Mouse (Mus musculus) hematopoietic stem cell, adult 5-6 weeks (primary cell): ENCODE measurements around the gene Acp7. TPM values are rescaled to one million over a fixed set of nuclear protein-coding genes. Genes with fewer than 3 reads are reported as not detected.

ENCODE experiments used
- ATAC-seq, 2 experiments: fragments of 125-278 bp in 1 of 2; replicated peaks in 1 of 2; 2 replicates each; pipeline ENCODE4 v1.8.0; 2016 to 2017; ENCODE audit warnings: inconsistent platforms in 2 of 2, mild to moderate bottlenecking in 2 of 2, moderate number of reproducible peaks in 2 of 2, low read depth in 1 of 2, moderate TSS enrichment in 1 of 2; ENCODE audit not compliant: low FRiP score in 2 of 2, poor library complexity in 2 of 2, severe bottlenecking in 2 of 2, insufficient read depth in 1 of 2, low TSS enrichment in 1 of 2
- total RNA-seq: library from RNA; stranded (forward); fragments of 172-1452, 232-1000 nt; gene quantifications from 2 replicates; pipeline ENCODE4 v1.2.3, GENCODE M21; 2017

The Acp7 gene
- total RNA-seq, 1 experiment from 2014 or later, result not detected

- no peak for ATAC-seq
Measured at GRCm38 (mm10) chr7:28584468-28584867, 46.7 kb downstream of the Acp7 start.

GRCm38 (mm10) chr7:28583570-28584344 lies 47.4 kb downstream of the Acp7 start:
- ATAC-seq, result no peak

GRCm38 (mm10) chr7:28582841-28583240 lies 48.3 kb downstream of the Acp7 start:
- ATAC-seq, result no peak

- no peak for ATAC-seq
Measured at GRCm38 (mm10) chr7:28581721-28582120, 49.4 kb downstream of the Acp7 start.

- no peak for ATAC-seq
Measured at GRCm38 (mm10) chr7:28579826-28580225, 51.3 kb downstream of the Acp7 start.

GRCm38 (mm10) chr7:28578543-28579053 lies 52.5 kb downstream of the Acp7 start:
- ATAC-seq, result no peak

- no peak for ATAC-seq
Measured at GRCm38 (mm10) chr7:28577826-28578542, 53.1 kb downstream of the Acp7 start.

GRCm38 (mm10) chr7:28576271-28576914 lies 54.7 kb downstream of the Acp7 start:
- ATAC-seq, result no peak; a peak in 1 of 4 replicates

- no peak for ATAC-seq
Measured at GRCm38 (mm10) chr7:28575597-28575996, 55.5 kb downstream of the Acp7 start.

- no peak for ATAC-seq
Measured at GRCm38 (mm10) chr7:28573236-28573635, 57.9 kb downstream of the Acp7 start.

GRCm38 (mm10) chr7:28572689-28573088 lies 58.4 kb downstream of the Acp7 start:
- no peak for ATAC-seq

- ATAC-seq, result no peak
Measured at GRCm38 (mm10) chr7:28570982-28571682, 60.0 kb downstream of the Acp7 start.

- ATAC-seq, result no peak
Measured at GRCm38 (mm10) chr7:28570291-28570981, 60.7 kb downstream of the Acp7 start.

GRCm38 (mm10) chr7:28568253-28568652 lies 62.9 kb downstream of the Acp7 start:
- ATAC-seq, result peak; percentile 36 to 68; a peak in 3 of 4 replicates

- ATAC-seq, result no peak
Measured at GRCm38 (mm10) chr7:28567539-28567938, 63.6 kb downstream of the Acp7 start.

- ATAC-seq, result peak in 1 of 2 experiments; percentile 48; a peak in 2 of 4 replicates
Measured at GRCm38 (mm10) chr7:28565407-28565806, 65.7 kb downstream of the Acp7 start.

GRCm38 (mm10) chr7:28562951-28563350 lies 68.2 kb downstream of the Acp7 start:
- no peak for ATAC-seq
